Mouse (Mus musculus) embryonic facial prominence, embryonic 13.5 days (tissue): ENCODE data around the gene Polr1d. TPM values are rescaled to one million over a fixed set of nuclear protein-coding genes. Genes with fewer than 3 reads are reported as not detected.

Experiments
- ATAC-seq: fragments of 200-750 bp; cut with Nextera tagmentation; 2 replicates; pipeline ENCODE4 v1.8.0; 2017; ENCODE audit warnings: low read depth; ENCODE audit not compliant: insufficient number of reproducible peaks, insufficient read depth, low FRiP score, low TSS enrichment
- H3K27ac ChIP-seq: fragments of 300-500 bp; sonication (generic); 2 replicates; pipeline ENCODE4 v1.5.1; 2015; ENCODE audit warnings: moderate library complexity, mild to moderate bottlenecking, inconsistent platforms
- H3K27me3 ChIP-seq: fragments of 300-500 bp; sonication (generic); 2 replicates; pipeline ENCODE4 v1.6.1; 2015; ENCODE audit warnings: mild to moderate bottlenecking, inconsistent platforms
- H3K36me3 ChIP-seq: fragments of 300-500 bp; sonication (generic); 2 replicates; pipeline ENCODE4 v1.6.1; 2015; ENCODE audit warnings: mild to moderate bottlenecking, inconsistent platforms
- H3K4me1 ChIP-seq: fragments of 300-500 bp; sonication (generic); 2 replicates; pipeline ENCODE4 v1.6.1; 2015; ENCODE audit warnings: inconsistent platforms
- H3K4me2 ChIP-seq: fragments of 300-500 bp; sonication (generic); 2 replicates; pipeline ENCODE4 v1.6.1; 2015; ENCODE audit warnings: moderate library complexity, mild to moderate bottlenecking, inconsistent platforms
- H3K4me3 ChIP-seq: fragments of 300-500 bp; sonication (generic); 2 replicates; pipeline ENCODE4 v1.5.1; 2015; ENCODE audit warnings: mild to moderate bottlenecking, inconsistent platforms
- H3K9ac ChIP-seq: fragments of 300-500 bp; sonication (generic); 2 replicates; pipeline ENCODE4 v1.6.1; 2015; ENCODE audit warnings: mild to moderate bottlenecking, inconsistent platforms
- H3K9me3 ChIP-seq: fragments of 300-500 bp; sonication (generic); 2 replicates; pipeline ENCODE4 v1.6.1; 2016; ENCODE audit warnings: inconsistent platforms
- WGBS: fragments of 180-500 bp; shearing (Covaris S2); methylation state at CpG from one replicate; pipeline ENCODE4 v1.1.7; 2015; ENCODE audit warnings: mixed read lengths; 5-methylcytosine and 5-hydroxymethylcytosine counted together
- polyA plus RNA-seq: library from polyadenylated mRNA; unstranded; fragments of >200 nt; fragmentation: Nextera tagmentation; extraction: Ambion mirVana; gene quantifications from 2 replicates; pipeline ENCODE4 v1.2.1, GENCODE M21; 2015

Polr1d gene
- polyA plus RNA-seq, 1 experiment from 2014 or later: 127 TPM

DNA sequence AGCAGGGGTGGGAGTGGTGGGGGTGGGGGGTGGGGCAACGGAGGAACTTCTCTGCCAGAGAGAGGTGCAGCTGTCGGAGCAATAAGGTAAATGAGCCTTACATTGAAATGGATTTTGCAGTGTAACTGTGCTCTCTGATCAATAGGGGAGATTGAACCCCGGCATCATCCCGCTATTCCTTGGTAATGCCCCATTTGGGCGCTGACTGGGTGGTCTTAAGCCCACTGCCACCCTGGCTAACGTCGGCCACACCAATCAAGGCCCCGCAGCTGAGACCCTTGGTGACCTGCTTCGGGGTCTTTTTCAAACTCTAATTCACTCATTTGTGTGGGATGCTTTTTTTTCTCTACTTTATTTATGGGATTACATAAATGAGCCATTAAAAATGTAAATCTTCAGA is 47.9 kb downstream of the Polr1d start:
- Histone ChIP-seq H3K9ac (no peak overlapping the region), H3K4me1 (no peaks in the 10 kb centered on the region), H3K27ac (no peak overlapping the region), H3K4me3 (no peak overlapping the region), H3K9me3 (0 out of 2 replicates have a peak, but pooled peaks cover 3% of the 10 kb centered on the region), H3K27me3 (no peaks in the 10 kb centered on the region), H3K4me2 (no peak overlapping the region), H3K36me3 (no peaks in the 10 kb centered on the region)
- 65% methylated on average over 9 of the region's 9 CpGs for WGBS
- ATAC-seq: no peak

DNA sequence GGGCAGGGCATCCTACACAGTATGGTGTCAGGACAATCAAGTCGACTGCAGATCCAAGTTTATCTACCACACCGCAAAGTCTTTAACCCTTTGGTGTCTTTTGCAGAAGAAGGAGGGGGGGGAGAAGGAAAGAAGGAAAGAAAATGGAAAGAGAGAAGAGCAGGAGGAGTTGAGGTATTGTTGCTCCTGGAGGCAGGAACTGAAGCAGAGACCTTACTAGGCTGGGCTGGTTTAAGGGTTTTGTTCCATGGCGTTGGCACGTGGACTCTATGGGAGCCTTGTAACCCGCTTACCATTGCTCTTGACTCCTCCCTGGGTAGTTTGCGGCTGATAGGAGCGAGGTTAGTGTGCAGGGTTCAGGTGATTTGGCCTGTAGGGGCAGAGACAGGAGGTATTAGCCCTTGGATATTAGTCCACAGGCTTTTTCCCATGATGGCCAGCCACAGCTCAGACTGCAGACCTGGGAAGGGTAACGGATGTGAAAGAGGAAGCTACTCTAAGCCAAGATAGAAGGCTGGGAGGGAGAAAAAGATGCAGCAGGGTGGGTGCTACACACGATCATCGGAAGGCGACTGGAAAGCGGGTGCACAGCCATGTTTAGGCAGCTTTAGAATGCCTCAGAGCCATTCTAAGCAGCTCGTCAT is 48.8 kb downstream of the Polr1d start:
- 84% methylated on average over 13 of the region's 13 CpGs for WGBS
- ATAC-seq: no peak
- Histone ChIP-seq H3K27me3 (no peaks in the 10 kb centered on the region), H3K36me3 (no peaks in the 10 kb centered on the region), H3K27ac (no peak overlapping the region), H3K4me3 (no peak overlapping the region), H3K9ac (no peak overlapping the region), H3K9me3 (0 out of 2 replicates have a peak, but pooled peaks cover 3% of the 10 kb centered on the region), H3K4me2 (no peak overlapping the region), H3K4me1 (no peaks in the 10 kb centered on the region)

DNA sequence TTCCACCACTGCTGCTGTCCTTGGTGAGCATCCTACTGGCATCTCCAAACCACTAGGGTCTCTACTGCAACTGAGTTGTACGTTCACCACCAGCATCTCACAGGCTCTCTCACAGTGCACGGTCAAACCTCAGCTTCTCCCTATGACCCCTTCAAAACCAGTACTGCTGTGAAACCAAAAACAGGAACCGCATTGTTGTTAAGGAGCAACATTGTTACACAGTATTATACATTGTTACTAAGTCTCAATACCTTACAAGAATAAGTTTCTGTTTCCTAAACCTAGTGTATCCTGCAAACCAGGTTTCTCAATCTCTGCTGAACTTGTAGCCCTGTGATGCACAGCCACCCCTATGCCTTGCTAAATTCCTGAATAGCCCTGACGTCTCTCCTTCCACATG is 51.0 kb downstream of the Polr1d start:
- Histone ChIP-seq H3K4me3 (no peak overlapping the region), H3K9me3 (no peaks in the 10 kb centered on the region), H3K36me3 (no peaks in the 10 kb centered on the region), H3K4me1 (no peaks in the 10 kb centered on the region), H3K4me2 (no peak overlapping the region), H3K9ac (no peak overlapping the region), H3K27me3 (no peaks in the 10 kb centered on the region), H3K27ac (no peak overlapping the region)
- ATAC-seq: no peak
- 77% methylated on average over 4 of the region's 4 CpGs for WGBS

DNA sequence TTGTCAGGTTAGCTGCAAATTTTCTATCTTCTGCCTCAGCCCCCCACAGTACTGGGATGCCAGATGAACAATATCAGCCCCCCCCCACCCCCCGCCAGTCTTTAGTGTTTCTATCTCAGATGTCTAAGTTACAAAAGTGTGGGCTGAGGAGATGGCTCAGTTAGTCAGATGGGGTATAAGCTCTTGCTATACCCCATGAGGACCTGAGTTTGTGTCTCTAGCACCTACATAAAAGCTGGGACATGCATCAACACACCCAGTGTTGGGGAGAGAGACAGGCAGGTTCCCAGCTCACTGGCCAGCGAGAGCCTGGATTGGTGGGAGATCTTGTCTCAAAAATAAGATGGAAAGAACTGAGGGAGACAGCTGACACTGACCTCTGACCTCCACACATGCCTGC is 52.6 kb downstream of the Polr1d start:
- no peak for ATAC-seq
- Histone ChIP-seq H3K27me3 (no peaks in the 10 kb centered on the region), H3K4me1 (peaks cover 7% of the 10 kb centered on the region; the same call in 1 of the 2 replicates), H3K4me2 (no peak overlapping the region), H3K9ac (no peak overlapping the region), H3K36me3 (no peaks in the 10 kb centered on the region), H3K4me3 (no peak overlapping the region), H3K27ac (no peak overlapping the region), H3K9me3 (no peaks in the 10 kb centered on the region)
- WGBS: 81% methylated on average over 2 of the region's 2 CpGs

DNA sequence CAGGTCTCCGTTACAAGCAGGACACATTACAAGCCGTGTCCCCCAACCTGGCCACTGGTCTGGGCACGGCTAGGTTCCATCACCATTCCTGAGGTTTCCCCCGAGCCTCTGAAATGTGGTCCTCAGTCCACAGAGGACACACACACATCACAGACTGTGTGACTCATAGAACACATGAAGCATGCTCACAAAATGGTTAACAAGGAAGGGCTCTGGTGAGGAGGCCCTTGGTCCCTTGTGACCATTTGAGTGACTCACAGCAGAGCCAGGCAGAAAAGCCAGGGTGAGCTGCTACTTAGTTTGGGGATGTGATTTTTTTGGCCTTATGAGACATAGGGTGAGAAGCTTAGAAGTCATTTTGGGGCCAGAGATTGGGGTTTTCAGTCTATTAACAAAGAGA is 55.1 kb downstream of the Polr1d start:
- WGBS: 85% methylated on average over 4 of the region's 4 CpGs
- H3K4me1 ChIP-seq: peaks cover 7% of the 10 kb centered on the region; the same call in 1 of the 2 replicates

DNA sequence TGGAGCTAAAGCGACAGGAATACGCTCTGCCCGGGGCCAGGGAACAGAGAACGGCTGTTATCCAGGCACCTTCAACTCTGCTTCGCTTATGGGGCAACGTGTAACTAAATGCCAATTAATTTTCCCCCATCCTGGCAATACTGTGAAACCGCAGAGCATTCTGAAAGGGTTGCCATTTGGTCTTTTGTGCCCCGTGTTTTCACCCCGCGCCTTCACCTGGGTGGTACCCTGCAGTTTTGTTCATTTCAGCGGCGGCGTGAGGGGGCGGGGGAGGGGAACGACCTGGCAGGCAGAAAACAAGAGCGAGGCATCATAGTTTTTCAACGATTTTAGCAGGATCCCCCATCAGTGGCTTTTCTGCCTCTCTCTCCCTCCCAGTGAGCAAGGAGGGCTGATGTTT is 56.8 kb downstream of the Polr1d start:
- Histone ChIP-seq H3K9ac (peak overlapping the region; percentile 54), H3K27me3 (0 out of 2 replicates have a peak, but pooled peaks cover 2% of the 10 kb centered on the region), H3K9me3 (no peaks in the 10 kb centered on the region), H3K4me1 (peaks cover 7% of the 10 kb centered on the region; the same call in 1 of the 2 replicates), H3K4me2 (peak overlapping the region; percentile 62), H3K36me3 (no peaks in the 10 kb centered on the region), H3K4me3 (peak overlapping the region; percentile 31), H3K27ac (no peak overlapping the region)
- 4% methylated on average over 17 of the region's 17 CpGs for WGBS
- no peak for ATAC-seq

More for the DNA sequence above, 55.1 kb downstream of the Polr1d start:
- Histone ChIP-seq H3K27ac (no peak overlapping the region), H3K9me3 (no peaks in the 10 kb centered on the region), H3K36me3 (no peaks in the 10 kb centered on the region), H3K4me2 (no peak overlapping the region), H3K27me3 (0 out of 2 replicates have a peak, but pooled peaks cover 2% of the 10 kb centered on the region), H3K9ac (no peak overlapping the region), H3K4me3 (no peak overlapping the region)
- no peak for ATAC-seq

DNA sequence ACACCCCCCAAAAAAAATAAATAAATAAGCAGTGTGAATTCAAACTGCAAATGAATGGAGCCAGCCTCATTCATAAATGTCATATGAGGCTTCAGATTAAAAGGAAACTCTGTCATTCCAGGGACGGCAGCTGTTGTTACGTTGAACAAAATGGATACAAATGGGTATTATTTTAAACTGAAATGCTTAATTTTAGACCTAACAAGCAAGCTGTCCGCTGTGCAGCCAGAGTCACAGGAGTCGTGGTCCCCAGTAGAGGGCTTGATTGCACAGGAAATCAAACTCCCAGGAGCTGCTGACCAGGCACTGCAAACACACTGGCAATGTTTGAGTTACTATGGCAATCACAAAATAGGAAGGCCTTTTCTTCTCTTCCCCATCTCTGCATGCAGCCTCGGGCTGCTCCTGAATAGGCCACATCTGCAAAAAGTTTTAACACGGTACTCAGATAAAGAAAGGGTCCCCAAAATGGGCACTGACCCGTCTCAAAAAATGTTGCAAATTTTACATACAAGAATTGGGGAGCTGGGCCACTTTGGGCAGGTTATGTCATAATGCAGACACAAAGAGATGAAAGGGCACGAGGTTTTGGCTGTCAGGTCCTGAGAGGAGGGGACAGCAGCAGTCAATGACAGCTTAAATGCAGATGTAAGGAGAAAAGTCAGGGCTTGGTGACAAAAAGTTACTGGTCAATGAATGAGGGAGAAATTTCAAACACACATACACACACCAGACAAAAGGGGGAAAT is 57.7 kb downstream of the Polr1d start:
- no peak overlapping the region for H3K4me2 ChIP-seq
- H3K36me3 ChIP-seq: no peaks in the 10 kb centered on the region
- 0 out of 2 replicates have a peak, but pooled peaks cover 2% of the 10 kb centered on the region for H3K27me3 ChIP-seq
- H3K27ac ChIP-seq: no peak overlapping the region
- H3K4me1 ChIP-seq: peaks cover 7% of the 10 kb centered on the region; the same call in 1 of the 2 replicates
- 20% methylated on average over 8 of the region's 8 CpGs for WGBS
- no peak for ATAC-seq
- H3K4me3 ChIP-seq: no peak overlapping the region
- no peaks in the 10 kb centered on the region for H3K9me3 ChIP-seq
- no peak overlapping the region for H3K9ac ChIP-seq

DNA sequence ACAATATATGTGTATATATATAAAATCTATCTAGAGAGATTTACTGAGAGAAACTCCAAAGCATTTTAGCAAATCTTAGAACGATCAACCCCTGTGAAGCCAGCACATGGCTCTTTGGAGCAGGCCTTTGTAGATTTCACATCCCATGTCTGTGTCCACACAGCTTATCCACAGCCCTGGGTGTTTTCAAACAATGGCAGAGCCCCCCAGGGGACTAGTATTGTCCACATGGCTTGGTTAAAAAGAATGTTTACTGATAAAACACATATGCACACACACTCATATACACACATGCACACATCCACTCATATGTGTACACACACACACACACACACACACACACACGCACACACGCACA is 58.2 kb downstream of the Polr1d start:
- 89% methylated on average over 3 of the region's 3 CpGs for WGBS
- Histone ChIP-seq H3K4me3 (no peak overlapping the region), H3K36me3 (no peaks in the 10 kb centered on the region), H3K9me3 (no peaks in the 10 kb centered on the region), H3K4me2 (no peak overlapping the region), H3K27ac (no peak overlapping the region), H3K4me1 (peaks cover 7% of the 10 kb centered on the region; the same call in 1 of the 2 replicates), H3K27me3 (0 out of 2 replicates have a peak, but pooled peaks cover 2% of the 10 kb centered on the region), H3K9ac (no peak overlapping the region)
- no peak for ATAC-seq

DNA sequence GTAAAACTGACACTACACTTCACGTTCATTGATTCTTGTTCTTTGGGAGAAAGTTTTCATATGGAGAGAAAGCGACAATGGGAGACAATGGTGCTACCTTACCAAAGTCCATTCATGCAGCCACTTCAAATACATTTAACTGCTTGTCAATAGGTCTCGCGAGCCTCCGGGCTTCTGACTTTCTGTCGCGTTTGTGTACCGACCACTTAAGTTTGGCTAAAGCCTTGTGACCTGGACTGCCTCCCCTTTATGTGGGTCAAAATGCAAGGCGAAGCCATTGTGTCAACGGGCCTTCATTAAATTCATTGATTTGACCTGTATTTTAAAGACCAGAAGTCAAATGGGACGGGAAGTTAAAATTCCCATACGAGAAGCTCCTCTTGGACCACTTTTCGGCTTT is 59.1 kb downstream of the Polr1d start:
- no peaks in the 10 kb centered on the region for H3K9me3 ChIP-seq
- H3K9ac ChIP-seq: no peak overlapping the region
- ATAC-seq: no peak
- WGBS: 69% methylated on average over 13 of the region's 13 CpGs
- H3K4me2 ChIP-seq: no peak overlapping the region
- H3K4me3 ChIP-seq: no peak overlapping the region
- H3K27ac ChIP-seq: no peak overlapping the region
- H3K4me1 ChIP-seq: peaks cover 7% of the 10 kb centered on the region; the same call in 1 of the 2 replicates
- no peaks in the 10 kb centered on the region for H3K36me3 ChIP-seq
- 0 out of 2 replicates have a peak, but pooled peaks cover 2% of the 10 kb centered on the region for H3K27me3 ChIP-seq

DNA sequence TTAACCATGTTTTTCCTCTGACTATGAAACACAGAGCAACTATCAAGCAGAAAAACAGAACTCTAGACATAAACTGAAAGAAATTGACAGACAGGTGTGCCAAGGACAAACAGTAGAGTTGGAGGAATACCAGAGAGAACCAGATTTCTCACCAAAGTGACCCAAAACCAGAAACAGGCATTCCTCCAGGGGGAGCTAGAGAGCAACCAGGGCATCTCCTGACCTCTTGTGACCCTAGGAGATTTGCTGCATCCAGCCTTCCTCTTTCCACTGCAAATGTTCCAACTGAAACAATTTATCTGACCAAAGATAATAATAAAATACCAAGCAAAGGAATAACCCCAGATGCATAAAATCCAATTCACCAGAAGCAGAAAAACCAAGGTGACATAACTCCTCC is 70.5 kb downstream of the Polr1d start:
- H3K27me3 ChIP-seq: no peaks in the 10 kb centered on the region

DNA sequence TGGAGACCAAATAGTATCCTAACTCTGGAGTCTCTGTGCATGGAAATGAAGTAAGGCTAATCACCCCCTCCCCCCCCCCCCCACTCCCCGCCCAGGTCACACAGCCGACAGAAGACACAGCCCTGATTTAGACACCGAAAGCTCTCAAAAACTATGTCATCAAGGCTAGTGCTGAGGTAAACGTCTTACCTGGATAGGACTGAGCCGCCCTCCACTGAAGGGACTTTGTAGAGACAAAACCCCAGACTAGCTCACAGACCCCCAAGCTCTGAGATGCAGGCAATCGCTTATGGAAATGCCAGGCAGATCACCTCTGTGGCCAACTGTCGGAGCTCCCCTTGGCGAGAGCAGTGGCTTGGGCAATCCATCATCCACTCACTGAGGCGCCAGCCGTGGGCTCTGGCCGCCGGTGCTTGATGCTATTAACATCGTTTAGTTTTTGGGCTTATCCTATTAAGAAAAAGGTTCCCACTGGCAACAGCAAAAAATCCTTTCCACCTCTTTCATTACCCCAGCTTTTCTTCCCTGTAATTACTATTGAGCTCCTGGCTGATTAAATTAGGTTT is 78.0 kb downstream of the Polr1d start:
- WGBS: 13% methylated on average over 13 of the region's 13 CpGs
- no peak for ATAC-seq
- Histone ChIP-seq H3K27me3 (peaks cover 24% of the 10 kb centered on the region), H3K4me1 (peaks cover 14% of the 10 kb centered on the region), H3K9me3 (no peaks in the 10 kb centered on the region), H3K9ac (no peak overlapping the region), H3K27ac (no peak overlapping the region), H3K4me2 (no peak overlapping the region), H3K4me3 (no peak overlapping the region), H3K36me3 (no peaks in the 10 kb centered on the region)

More for the DNA sequence above, 70.5 kb downstream of the Polr1d start:
- H3K4me2 ChIP-seq: no peak overlapping the region
- no peak overlapping the region for H3K9ac ChIP-seq
- no peak overlapping the region for H3K4me3 ChIP-seq
- no peak overlapping the region for H3K27ac ChIP-seq
- no peak for ATAC-seq
- H3K4me1 ChIP-seq: no peaks in the 10 kb centered on the region
- no peaks in the 10 kb centered on the region for H3K36me3 ChIP-seq
- no peaks in the 10 kb centered on the region for H3K9me3 ChIP-seq
